Mouse (Mus musculus): Measurements from ENCODE around the gene Csnk1d. TPM values are rescaled to one million over a fixed set of nuclear protein-coding genes. Genes with fewer than 3 reads are reported as not detected.

Csnk1d gene
- total RNA-seq, 2 experiments from 2014 or later: 116 to 122 TPM

DNA sequence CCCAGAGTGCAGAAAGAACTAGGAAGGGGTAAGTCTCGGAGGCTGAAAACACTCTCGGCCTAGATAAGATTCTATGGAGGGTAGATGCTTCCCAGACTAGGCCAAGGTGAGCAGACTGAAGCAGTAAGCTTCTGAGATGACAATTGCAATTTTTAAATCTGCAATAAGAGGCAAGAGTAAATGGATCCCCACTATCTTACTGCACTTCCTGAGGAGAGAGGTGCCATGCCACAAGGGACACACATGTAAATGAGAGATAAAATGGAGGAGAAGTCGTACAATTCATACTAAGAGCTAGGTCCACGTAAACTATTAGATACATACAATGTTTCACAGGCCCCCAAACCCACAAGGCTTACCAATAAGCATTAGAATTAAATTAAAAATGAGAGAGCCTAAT is 62.7 kb downstream of the Csnk1d start:
- no peak for DNase-seq (ENCODE audit: low spot score in 2 of 2)
- intact Hi-C loops (cut with DNase I): no loop called here

DNA sequence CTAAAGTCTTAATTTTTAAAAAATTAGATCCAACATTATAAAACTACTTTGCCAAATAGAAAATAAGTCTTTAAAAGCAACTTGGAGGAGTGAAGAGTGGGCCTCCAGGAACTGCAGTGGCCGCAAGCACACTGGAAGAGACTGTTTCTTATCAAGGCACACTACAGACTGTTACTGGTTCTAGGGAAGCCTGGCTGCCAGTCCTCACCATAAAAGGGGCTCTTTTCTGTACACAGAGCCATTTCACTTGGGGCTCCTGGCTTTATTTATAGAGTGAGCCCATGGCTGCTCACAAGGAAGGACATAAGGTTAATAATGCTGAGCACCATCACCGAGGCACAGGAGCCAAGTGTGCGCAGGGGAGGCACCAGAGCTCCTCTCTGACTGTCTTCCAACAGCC is 68.6 kb downstream of the Csnk1d start:
- intact Hi-C loops (cut with DNase I): no loop called here
- no peak for DNase-seq (ENCODE audit: low spot score in 2 of 2)

DNA sequence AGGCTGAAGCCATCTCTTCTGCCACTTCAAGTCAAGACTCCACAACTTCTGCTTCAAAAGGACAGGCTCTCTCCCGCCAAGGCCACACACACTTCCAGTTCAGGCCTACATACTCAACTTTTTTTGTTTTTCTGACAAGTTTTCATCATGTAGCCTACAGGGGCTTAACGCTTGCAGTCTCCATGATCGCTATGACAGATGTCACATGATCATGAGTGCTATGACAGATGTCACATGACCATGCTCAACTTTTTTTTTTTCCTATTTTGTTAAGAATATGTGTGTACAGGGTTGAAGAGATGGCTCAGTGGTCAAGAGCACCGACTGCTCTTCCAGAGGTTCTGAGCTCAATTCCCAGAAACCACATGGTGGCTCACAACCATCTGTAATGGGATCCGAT is 73.4 kb downstream of the Csnk1d start:
- intact Hi-C loops (cut with DNase I): no loop called here

DNA sequence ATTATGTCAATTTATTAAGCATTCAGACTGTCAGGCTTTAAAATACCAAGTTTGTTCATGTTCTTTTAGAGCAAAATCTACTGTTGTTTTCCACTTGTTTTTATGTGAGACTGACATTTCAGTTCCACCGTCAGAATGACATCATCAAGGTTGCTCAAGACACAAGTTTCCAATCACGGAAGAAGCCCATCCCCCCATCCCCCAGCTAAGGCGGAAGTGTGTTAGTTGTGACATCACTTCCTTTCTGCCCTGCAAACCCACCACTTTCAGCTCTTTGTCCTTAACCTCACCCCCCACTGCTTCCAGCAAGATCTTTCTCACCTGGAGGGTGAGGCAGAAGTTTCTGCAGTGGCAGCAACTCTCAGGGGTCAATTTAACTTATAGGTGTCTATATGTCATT is 74.7 kb downstream of the Csnk1d start:
- no peak for DNase-seq (ENCODE audit: low spot score in 2 of 2)
- intact Hi-C loops (cut with DNase I): no loop called here

More for the DNA sequence above, 73.4 kb downstream of the Csnk1d start:
- no peak for DNase-seq (ENCODE audit: low spot score in 2 of 2)

DNA sequence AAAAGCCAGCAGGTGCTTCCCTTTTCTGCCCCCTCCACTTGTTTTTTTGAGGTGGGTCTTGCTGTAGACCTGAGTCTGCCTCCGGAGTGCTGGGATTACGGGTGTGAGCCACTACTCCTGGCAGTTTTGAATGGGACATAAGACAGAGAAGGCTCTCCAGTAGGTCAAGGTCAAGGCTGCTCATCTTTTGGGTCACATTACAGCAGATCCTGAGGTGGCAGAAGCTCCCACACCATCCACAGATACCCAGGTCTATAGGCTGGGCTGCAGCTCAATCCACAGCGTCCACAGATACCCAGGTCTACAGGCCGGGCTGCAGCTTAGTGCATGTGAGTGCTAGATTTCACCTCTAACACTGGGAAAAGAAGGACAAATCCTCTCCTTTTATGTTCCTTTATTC is 77.3 kb downstream of the Csnk1d start:
- no peak for DNase-seq (ENCODE audit: low spot score in 2 of 2)
- intact Hi-C loops (cut with DNase I): no loop called here

Other genes starting within 250 kb of the Csnk1d start
- gene Hmga1b, start 228.5 kb downstream of the Csnk1d start, total RNA-seq (2021): 10 to 100 TPM; 29.3 to 33.1 TPM
- gene Rfng, start 207.1 kb downstream of the Csnk1d start, total RNA-seq (2021): 10 to 100 TPM; 62.9 to 63.3 TPM
- 100 to 1,000 TPM; 139 to 143 TPM for gene Gps1, start 207.1 kb downstream of the Csnk1d start, total RNA-seq (2021)
- 10 to 100 TPM; 40.0 to 42.8 TPM for gene Dus1l, start 194.9 kb downstream of the Csnk1d start, total RNA-seq (2021)
- 100 to 1,000 TPM; 168 to 171 TPM for gene Fasn, start 166.8 kb downstream of the Csnk1d start, total RNA-seq (2021)
- 1 to 10 TPM; 6.7 to 8.0 TPM for gene Ccdc57, start 58.5 kb downstream of the Csnk1d start, total RNA-seq (2021)
- gene Slc16a3, start 42.9 kb downstream of the Csnk1d start, total RNA-seq (2021): 1 to 10 TPM; 4.4 to 4.6 TPM
- 1 to 10 TPM; 1.6 to 1.7 TPM for gene Cd7, start 48.1 kb upstream of the Csnk1d start, total RNA-seq (2021)
- gene Sectm1b, start 72.2 kb upstream of the Csnk1d start, total RNA-seq (2021): not detected
- gene Sectm1a, start 89.9 kb upstream of the Csnk1d start, total RNA-seq (2021): not detected
- gene Tex19.2, start 127.3 kb upstream of the Csnk1d start, total RNA-seq (2021): not detected
- gene Tex19.1, start 154.8 kb upstream of the Csnk1d start, total RNA-seq (2021): not detected
- gene Uts2r, start 168.9 kb upstream of the Csnk1d start, total RNA-seq (2021): not detected
- gene Hexdc, start 213.1 kb upstream of the Csnk1d start, total RNA-seq (2021): 10 to 100 TPM; 21.8 to 26.8 TPM
- 1 to 10 TPM; 7.3 to 7.8 TPM for gene Ogfod3, start 213.4 kb upstream of the Csnk1d start, total RNA-seq (2021)
- 10 to 100 TPM; 23.6 to 24.8 TPM for gene Cybc1, start 238.0 kb upstream of the Csnk1d start, total RNA-seq (2021)
- 10 to 100 TPM; 58.2 to 58.3 TPM for gene Narf, start 245.9 kb upstream of the Csnk1d start, total RNA-seq (2021)

All from left cerebral cortex, postnatal 25 days (tissue).